8 mouse cellular contexts compared by ENCODE assay signal in the genomic region with DNA sequence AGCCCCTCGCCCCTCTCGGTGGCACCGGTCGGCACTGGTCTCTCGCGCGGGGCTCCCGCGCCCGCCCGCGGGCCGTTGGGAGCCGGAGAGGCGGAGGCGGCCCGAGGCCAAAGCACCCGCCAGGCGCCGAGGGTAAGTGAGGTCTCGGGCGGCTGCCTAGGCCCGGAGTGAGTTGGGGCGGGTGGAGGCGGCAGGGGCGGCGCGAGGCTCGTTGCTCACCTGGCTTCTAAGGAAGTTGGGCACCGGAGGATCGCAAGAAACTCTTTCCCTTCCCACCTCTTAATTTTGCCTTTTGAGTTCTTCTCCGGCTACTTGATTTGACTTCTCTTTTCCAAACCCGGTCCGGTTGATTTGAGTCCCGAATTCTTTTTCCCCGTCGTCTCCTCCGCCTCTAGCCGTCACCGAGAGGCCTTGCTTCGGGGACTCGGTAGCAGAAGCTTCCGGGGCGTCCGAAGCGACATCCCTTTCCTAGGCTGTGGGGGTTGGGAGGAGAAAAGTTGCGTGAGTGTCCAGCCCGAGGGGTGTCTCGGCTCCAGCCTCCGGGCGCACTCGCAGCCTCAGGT. TPM values are rescaled to one million over a fixed set of nuclear protein-coding genes. Genes with fewer than 3 reads are reported as not detected.
DNase-seq lines count a peak whose midpoint lies in the region; ATAC-seq and TF ChIP-seq lines count a peak whose summit lies in the region.

No protein-coding gene starts in this region.

- H3K4me2 ChIP-seq in heart, embryonic 15.5 days, result peak overlapping the region; percentile 81

- peak overlapping the region; percentile 98 for H3K27ac ChIP-seq in bone marrow, adult 2 months (ENCODE audit: control insufficient read depth, insufficient read depth, low read depth, low read length, poor library complexity)
- H3K27ac ChIP-seq in embryonic fibroblast, embryonic 13.5 days (ENCODE audit: insufficient read depth, low read length), result peak overlapping the region; percentile 37; the same call in 1 of the 2 replicates
- peak overlapping the region; percentile 95 for H3K27ac ChIP-seq in heart, embryonic 15.5 days

- peak; percentile 62 to 83 for DNase-seq in kidney, postnatal 25 days
- DNase-seq in lung, postnatal 10 days, result peak; percentile 65
- peak; percentile 25 to 36 for DNase-seq in right cerebral cortex, adult 2 months (ENCODE audit: low spot score in 2 of 2)
- peak; percentile 48 for DNase-seq in urinary bladder, postnatal 14 days (ENCODE audit: low spot score)

- H3K9ac ChIP-seq in heart, embryonic 15.5 days, result peak overlapping the region; percentile 99

- WGBS in bone marrow, adult 2 months, result under 1% methylated on average over 52 of the region's 52 CpGs
- under 1% methylated on average over 52 of the region's 52 CpGs for WGBS in heart, embryonic 15.5 days

- H3K4me3 ChIP-seq in E14TG2a.4 (replicated peaks; ENCODE audit: low read length), result peak overlapping the region; percentile 96
- H3K4me3 ChIP-seq in bone marrow, adult 2 months (replicated peaks; ENCODE audit: control insufficient read depth, low read depth, low read length), result peak overlapping the region; percentile 93
- H3K4me3 ChIP-seq in embryonic fibroblast, embryonic 13.5 days (ENCODE audit: insufficient read depth, low read length), result peak overlapping the region; percentile 99
- peak overlapping the region; percentile 95 for H3K4me3 ChIP-seq in heart, embryonic 15.5 days

- no peaks in the 10 kb centered on the region for H3K9me3 ChIP-seq in E14TG2a.4 (ENCODE audit: low read length)
- H3K9me3 ChIP-seq in heart, embryonic 15.5 days (replicated peaks), result no peaks in the 10 kb centered on the region

- H3K27me3 ChIP-seq in E14TG2a.4 (ENCODE audit: insufficient read depth, low read length), result no peaks in the 10 kb centered on the region
- no peaks in the 10 kb centered on the region for H3K27me3 ChIP-seq in heart, embryonic 15.5 days

- H3K4me1 ChIP-seq in E14TG2a.4 (replicated peaks; ENCODE audit: low read depth, low read length), result peaks cover 75% of the 10 kb centered on the region
- no peaks in the 10 kb centered on the region; the same call in 1 of the 2 replicates for H3K4me1 ChIP-seq in bone marrow, adult 2 months (ENCODE audit: control insufficient read depth, insufficient read depth, low read length)
- no peaks in the 10 kb centered on the region for H3K4me1 ChIP-seq in embryonic fibroblast, embryonic 13.5 days (ENCODE audit: control insufficient read depth, insufficient read depth, low read length)
- peaks cover 18% of the 10 kb centered on the region for H3K4me1 ChIP-seq in heart, embryonic 15.5 days (replicated peaks)

- TF ChIP-seq POLR2A in bone marrow, adult 2 months (IDR thresholded peaks at IDR 0.05; ENCODE audit: borderline replicate concordance, control insufficient read depth, low read depth, low read length), result no peak
- no peak for TF ChIP-seq POLR2A in embryonic fibroblast, embryonic 13.5 days (IDR thresholded peaks at IDR 0.05; ENCODE audit: low read depth, low read length)

- H3K36me3 ChIP-seq in E14TG2a.4 (ENCODE audit: insufficient read depth, low read length), result peaks cover 26% of the 10 kb centered on the region
- H3K36me3 ChIP-seq in heart, embryonic 15.5 days, result peaks cover 11% of the 10 kb centered on the region

- no peak for TF ChIP-seq CTCF in E14TG2a.4 (conservative IDR thresholded peaks at IDR 0.05; ENCODE audit: low read length)
- no peak for TF ChIP-seq CTCF in bone marrow, adult 2 months (IDR thresholded peaks at IDR 0.05; ENCODE audit: control insufficient read depth, insufficient read depth, low read length)
- no peak for TF ChIP-seq CTCF in embryonic fibroblast, embryonic 13.5 days (IDR thresholded peaks at IDR 0.05; ENCODE audit: borderline replicate concordance, insufficient read depth, low read length)

- peak; percentile 55 for ATAC-seq in heart, embryonic 15.5 days (replicated peaks; ENCODE audit: insufficient number of reproducible peaks, insufficient read depth, low FRiP score, low read depth)

RNA-seq across cellular contexts. Expression of gene Wapl, which starts 0.6 kb away (rescaled TPM):
- polyA plus RNA-seq in bone marrow, adult 2 months (2011; ENCODE audit: insufficient read depth, insufficient read length, low replicate concordance, missing spikeins), result 108 and 131 TPM in 2 replicates
- polyA plus RNA-seq in embryonic fibroblast, embryonic 13.5 days (2011; ENCODE audit: insufficient read length, low read depth, missing spikeins), result 66.2 and 74.1 TPM in 2 replicates
- polyA plus RNA-seq in heart, embryonic 15.5 days (2015; fragmentation: Nextera tagmentation; extraction: Ambion mirVana), result 13.9 and 16.2 TPM in 2 replicates

Comparison
In these comparisons a context has a peak if more than half of its experiments do, and no peak if none do; other contexts are left out.
1. Peak in every context shown above with its lines: DNase-seq, ATAC-seq, H3K4me3 ChIP-seq and H3K27ac ChIP-seq.
2. H3K27ac ChIP-seq: peak in every context shown above with its lines; median percentile 98 in bone marrow, adult 2 months; 95 in heart, embryonic 15.5 days; 37 in embryonic fibroblast, embryonic 13.5 days.